Mouse (Mus musculus): ENCODE measurements at regions not wholly inside any gene's neighbourhood (a gene's known extent, or its start where the extent isn't known, plus 50 kb on each side); places are given as distances from the start of the nearest gene placed in this dataset.
"Not testable (repeated sequence)": the region's sequence is repeated elsewhere in the genome, so short reads cannot be mapped to it uniquely, and the experiment has no call there.

DNA sequence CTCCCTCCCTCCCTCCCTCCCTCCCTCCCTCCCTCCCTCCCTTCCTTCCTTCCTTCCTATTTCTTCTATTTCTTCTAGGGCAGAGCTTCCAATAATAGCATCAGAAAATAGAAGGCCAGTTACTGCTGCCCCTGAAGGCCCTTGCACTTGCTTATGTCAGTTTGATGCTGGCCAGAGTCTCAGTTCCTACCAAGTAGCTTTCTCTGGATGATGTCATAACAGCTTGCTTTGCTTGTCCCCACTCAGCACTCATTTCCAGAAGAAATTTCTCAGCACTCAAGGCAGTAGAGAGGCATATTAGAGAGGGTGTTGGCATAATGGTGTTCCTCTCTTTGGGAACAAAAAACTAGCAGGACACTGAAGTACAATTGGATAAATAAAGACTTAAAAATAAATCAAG, 811.6 kb upstream of the 4930444P10Rik start:
- DNase-seq (ENCODE audit: low spot score): no peak

DNA sequence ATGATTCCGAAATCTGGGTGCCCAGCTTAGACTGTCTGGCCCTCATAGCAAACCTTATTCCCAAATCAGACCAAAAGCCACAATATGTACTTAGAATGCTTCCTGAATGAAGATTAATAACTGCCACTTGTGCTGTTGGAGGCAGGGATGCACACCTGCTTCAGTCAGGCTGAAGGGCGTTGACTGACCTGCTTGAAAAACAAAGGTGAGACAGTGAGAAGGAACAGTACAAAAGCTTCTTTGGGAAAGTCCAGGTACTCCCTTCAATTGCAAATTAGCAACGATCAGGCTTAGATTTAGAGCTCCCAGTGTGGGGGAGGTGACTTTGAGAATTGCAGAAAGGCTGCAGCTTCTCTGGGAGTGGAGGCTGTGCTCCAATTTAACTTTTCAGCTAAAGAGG, 775.3 kb upstream of the 4930444P10Rik start:
- not testable (repeated sequence) for DNase-seq (ENCODE audit: low spot score)

DNA sequence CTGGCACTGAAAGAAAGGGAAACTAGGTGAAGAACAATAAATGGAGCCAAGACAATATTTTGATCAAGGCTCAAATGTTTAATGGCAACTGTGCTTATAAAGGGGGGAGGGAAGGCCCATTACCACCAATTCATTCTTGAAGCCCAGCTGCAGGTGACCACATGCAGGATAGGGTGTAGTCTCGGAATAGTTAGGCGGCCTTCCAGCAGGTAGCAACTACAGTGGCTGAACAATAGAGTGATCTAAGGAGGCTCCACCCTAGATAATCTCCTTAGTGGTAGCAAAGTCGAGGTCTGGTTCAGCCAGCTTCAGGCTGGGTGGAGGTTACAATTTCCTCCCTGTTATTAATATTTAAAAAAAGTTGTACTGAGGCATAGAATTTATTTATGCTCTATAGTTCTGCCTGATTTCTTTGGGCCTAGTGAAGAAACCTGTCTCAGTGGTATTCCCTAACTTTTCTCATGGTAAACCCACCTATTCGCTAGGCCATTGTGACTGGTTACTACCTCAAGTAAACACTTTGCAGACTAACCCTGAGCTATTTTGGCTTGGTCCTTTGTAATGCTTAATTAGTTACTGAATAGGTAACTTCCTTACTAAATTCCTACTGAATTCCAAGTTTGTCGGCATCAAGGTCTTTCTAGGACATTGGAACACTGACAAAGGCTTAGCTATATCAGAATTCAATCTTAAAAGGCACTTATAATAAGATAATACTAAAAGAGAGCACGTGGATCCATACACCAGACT, 774.1 kb upstream of the 4930444P10Rik start:
- DNase-seq (ENCODE audit: low spot score): not testable (repeated sequence)

DNA sequence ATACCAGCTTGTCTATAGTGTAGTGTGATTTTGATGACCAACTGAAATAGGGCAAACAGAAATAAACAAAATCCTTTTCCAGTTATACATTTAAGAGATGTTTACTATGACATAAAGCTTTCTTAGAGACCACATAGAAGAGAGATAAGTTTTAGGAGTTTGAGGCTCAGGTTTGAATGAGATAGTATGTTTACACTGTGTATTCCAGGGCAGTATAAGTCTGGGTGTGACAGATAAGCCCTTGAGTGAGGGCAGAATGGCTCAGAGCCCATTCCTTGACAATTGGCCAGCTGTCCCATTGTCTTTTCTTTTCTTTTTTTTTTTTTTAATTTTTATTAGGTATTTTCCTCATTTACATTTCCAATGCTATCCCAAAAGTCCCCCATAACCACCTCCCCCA, 744.0 kb upstream of the 4930444P10Rik start:
- no peak for DNase-seq (ENCODE audit: low spot score)

- DNase-seq (ENCODE audit: low spot score): not testable (repeated sequence)
These were observed 731.6 kb upstream of the 4930444P10Rik start for GRCm38 (mm10) chr1:16824709-16825108.

DNA sequence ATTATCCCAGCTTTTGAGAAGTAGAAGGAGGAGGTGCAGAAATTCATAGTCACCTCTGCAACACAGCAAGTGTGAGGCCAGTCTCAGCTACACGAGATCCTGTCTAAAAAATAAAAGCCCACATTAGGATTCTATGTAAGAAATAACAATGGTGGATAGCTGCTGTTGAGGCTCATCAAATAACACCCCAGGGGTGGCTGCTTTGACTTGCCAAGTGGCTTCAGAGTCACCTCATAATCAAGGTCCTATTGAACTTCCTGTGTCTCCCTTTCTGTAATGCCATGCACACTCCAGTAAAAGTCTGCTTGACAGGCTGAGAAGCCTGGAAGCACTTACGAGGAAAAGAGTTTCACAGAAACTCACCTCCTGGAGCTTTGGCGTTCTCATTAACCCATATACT, 730.9 kb upstream of the 4930444P10Rik start:
- DNase-seq (ENCODE audit: low spot score): no peak

- no peak for DNase-seq (ENCODE audit: low spot score)
These were observed 728.1 kb upstream of the 4930444P10Rik start for GRCm38 (mm10) chr1:16821186-16821585.

DNA sequence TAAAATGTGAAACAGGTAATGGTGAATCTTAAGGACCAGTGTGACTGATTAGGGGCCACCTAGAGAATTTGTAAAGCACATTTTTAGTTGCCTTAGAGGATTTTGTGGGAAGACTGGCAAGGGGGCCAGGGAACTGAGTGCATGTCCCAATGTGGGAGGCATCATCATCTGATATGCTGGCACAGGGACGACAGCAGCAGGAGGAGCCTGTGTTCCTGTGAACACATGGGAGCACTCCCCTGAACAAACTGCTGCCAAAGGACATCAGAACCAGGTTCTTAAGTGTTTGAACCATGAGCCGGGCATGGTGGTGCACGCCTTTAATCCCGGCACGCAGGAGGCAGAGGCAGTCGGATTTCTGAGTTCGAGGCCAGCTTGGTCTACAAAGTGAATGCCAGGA, 723.4 kb upstream of the 4930444P10Rik start:
- no peak for DNase-seq (ENCODE audit: low spot score)

GRCm38 (mm10) chr1:16815731-16816130, 722.6 kb upstream of the 4930444P10Rik start:
- no peak for DNase-seq (ENCODE audit: low spot score)

DNA sequence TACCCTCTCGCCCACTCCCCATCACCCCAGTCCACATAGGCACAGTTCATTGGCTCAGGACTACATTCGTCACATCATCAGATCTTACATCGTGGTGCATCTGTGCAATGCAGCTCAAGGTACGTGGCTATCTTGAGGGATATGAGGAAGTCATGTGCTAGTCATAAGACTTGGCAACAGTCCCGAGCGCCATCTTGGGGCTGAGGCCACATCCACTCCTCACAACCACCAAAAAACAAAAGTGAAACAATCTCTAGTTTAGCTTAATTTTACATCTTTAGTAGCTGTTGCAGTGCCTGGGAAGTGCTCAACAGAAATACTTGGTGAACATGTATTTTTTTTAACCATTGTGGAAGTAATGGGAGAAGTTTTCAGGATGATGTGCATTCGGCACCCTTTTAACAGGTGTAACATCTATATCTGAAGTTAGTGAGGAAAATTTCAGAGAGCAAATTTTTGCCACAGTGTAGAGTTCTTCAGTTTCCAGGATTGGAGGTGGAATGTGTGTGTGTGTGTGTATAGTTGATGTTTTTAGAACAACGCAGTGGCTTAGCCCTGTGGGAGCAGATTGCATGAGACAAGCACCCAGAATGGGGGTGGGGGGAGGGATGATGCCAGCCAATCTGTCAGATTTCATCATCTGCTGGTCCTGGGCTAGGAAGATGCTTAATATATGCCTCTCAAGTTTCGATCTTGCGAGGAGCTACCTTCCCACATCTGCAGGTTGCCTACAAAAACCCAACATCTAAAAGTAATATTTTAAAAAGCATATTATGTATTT, 716.4 kb upstream of the 4930444P10Rik start:
- DNase-seq (ENCODE audit: low spot score): no peak

DNA sequence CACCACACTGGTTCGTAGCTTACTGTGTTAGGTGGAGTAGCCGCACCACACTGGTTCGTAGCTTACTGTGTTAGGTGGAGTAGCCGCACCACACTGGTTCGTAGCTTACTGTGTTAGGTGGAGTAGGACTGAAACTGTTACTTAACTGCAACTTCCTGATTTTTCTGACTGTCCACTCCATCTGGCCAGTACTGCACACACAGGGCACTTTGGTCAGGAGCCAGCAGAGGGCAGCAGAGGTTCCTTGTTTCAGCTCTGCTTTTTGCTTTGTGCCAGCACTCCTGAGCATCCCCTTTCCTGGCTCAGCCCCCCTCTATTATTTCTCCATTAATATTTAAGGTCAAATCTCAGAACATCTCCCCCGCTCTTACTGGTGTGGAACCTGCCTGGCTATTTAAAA, 705.2 kb upstream of the 4930444P10Rik start:
- DNase-seq (ENCODE audit: low spot score): peak; percentile 43

GRCm38 (mm10) chr1:16796449-16796848, 703.3 kb upstream of the 4930444P10Rik start:
- DNase-seq (ENCODE audit: low spot score): no peak

DNA sequence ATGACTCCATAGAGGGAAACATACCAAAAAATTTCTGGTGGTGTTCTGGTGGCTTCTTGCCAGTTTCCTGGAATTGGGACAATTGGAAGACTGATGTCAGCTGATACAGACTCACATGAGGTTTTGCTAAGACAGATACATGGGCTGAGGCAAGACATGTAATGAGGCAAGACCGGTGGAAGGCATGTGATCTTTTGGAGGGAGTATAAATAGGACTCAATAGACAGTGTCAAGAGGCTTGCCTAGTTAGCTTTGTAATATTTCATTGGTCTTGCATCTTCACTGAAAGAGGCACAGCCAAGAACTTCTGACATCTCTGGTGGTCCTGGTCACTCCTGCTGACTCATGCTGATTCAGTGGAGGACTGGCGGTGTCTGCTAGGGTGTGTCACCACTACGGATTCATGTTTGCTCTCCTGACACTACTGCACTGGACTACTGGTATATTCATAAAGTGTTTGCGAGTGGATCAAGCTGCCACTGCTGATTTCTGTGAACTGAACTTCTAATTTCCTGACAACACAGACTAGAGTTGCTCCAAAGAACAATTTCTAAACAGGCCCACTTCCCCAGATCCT, 697.7 kb upstream of the 4930444P10Rik start:
- DNase-seq (ENCODE audit: low spot score): no peak

DNA sequence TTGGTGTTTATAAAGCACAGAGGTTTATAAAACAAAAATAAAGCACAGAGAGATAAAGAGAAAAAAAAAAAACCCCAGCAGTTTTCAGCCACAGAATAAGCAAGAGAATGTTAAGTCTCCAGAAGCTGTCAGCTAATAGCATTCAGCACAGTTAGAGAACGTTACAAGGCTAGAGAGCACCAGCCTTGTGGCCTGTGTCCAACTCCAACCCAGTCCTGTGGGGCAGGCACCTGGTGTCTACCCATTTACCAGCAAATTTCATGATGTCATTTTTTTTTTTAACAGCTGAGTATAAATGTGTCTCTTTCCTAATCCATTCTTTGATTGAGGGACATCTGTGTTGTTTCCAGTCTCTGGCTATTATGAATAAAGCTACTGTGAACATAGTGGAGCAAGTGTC, 686.7 kb upstream of the 4930444P10Rik start:
- no peak for DNase-seq (ENCODE audit: low spot score)

DNA sequence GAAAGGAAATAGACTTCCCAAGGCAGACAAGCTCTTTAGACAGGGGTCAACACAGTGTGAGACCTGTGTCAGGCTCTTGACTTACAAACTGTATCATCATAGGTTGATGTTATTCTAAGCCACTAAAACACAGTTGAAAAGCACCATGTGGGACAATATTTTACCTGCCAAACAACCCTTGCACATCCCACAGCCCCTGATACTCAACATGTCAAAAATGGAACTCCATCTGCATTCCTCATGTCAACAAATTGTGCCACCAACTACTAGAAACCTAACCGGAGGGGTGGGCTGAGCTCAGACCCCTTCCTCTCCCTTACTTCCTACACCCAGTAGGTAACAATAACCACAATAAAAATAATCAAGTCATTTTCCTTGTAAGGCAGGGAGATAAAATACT, 667.8 kb upstream of the 4930444P10Rik start:
- no peak for DNase-seq (ENCODE audit: low spot score)

All from ovary, postnatal 10 days (tissue).